Mouse (Mus musculus): ENCODE measurements around the gene Thrb.
A peak's percentile ranks its signal among the peaks of the same experiment; 100 is the strongest.

Thrb gene

GRCm38 (mm10) chr14:17713297-17713904 is 53.3 kb downstream of the Thrb start:
- DNase-seq (ENCODE audit: low read depth, low spot score): no peak

GRCm38 (mm10) chr14:17719494-17719893 is 59.4 kb downstream of the Thrb start:
- DNase-seq (ENCODE audit: low read depth, low spot score): no peak

- no peak for DNase-seq (ENCODE audit: low read depth, low spot score)
These were observed 62.9 kb downstream of the Thrb start for GRCm38 (mm10) chr14:17722824-17723445.

GRCm38 (mm10) chr14:17724577-17724976 is 64.5 kb downstream of the Thrb start:
- no peak for DNase-seq (ENCODE audit: low read depth, low spot score)

- no peak for DNase-seq (ENCODE audit: low read depth, low spot score)
These were observed 66.8 kb downstream of the Thrb start for GRCm38 (mm10) chr14:17726906-17727305.

- no peak for DNase-seq (ENCODE audit: low read depth, low spot score)
These were observed 67.8 kb downstream of the Thrb start for GRCm38 (mm10) chr14:17727878-17728277.

- DNase-seq (ENCODE audit: low read depth, low spot score): no peak
These were observed 68.8 kb downstream of the Thrb start for GRCm38 (mm10) chr14:17728889-17729288.

- no peak for DNase-seq (ENCODE audit: low read depth, low spot score)
These were observed 71.0 kb downstream of the Thrb start for GRCm38 (mm10) chr14:17731020-17731419.

- DNase-seq (ENCODE audit: low read depth, low spot score): no peak
These were observed 73.2 kb downstream of the Thrb start for GRCm38 (mm10) chr14:17733077-17733778.

GRCm38 (mm10) chr14:17733779-17734137 is 73.7 kb downstream of the Thrb start:
- no peak for DNase-seq (ENCODE audit: low read depth, low spot score)

GRCm38 (mm10) chr14:17735440-17735839 is 75.4 kb downstream of the Thrb start:
- no peak for DNase-seq (ENCODE audit: low read depth, low spot score)

- no peak for DNase-seq (ENCODE audit: low read depth, low spot score)
These were observed 80.8 kb downstream of the Thrb start for GRCm38 (mm10) chr14:17740903-17741302.

- no peak for DNase-seq (ENCODE audit: low read depth, low spot score)
These were observed 82.2 kb downstream of the Thrb start for GRCm38 (mm10) chr14:17742264-17742663.

GRCm38 (mm10) chr14:17742902-17743712 is 83.0 kb downstream of the Thrb start:
- no peak for DNase-seq (ENCODE audit: low read depth, low spot score)

GRCm38 (mm10) chr14:17743713-17744158 is 83.7 kb downstream of the Thrb start:
- DNase-seq (ENCODE audit: low read depth, low spot score): no peak

- peak; percentile 48 for DNase-seq (ENCODE audit: low read depth, low spot score)
These were observed 87.9 kb downstream of the Thrb start for GRCm38 (mm10) chr14:17747922-17748321.

GRCm38 (mm10) chr14:17748945-17749344 is 88.9 kb downstream of the Thrb start:
- DNase-seq (ENCODE audit: low read depth, low spot score): peak; percentile 4

GRCm38 (mm10) chr14:17751911-17752310 is 91.8 kb downstream of the Thrb start:
- no peak for DNase-seq (ENCODE audit: low read depth, low spot score)

- no peak for DNase-seq (ENCODE audit: low read depth, low spot score)
These were observed 93.4 kb downstream of the Thrb start for GRCm38 (mm10) chr14:17753429-17753828.

- DNase-seq (ENCODE audit: low read depth, low spot score): no peak
These were observed 96.7 kb downstream of the Thrb start for GRCm38 (mm10) chr14:17756732-17757131.

GRCm38 (mm10) chr14:17767987-17768386 is 107.9 kb downstream of the Thrb start:
- DNase-seq (ENCODE audit: low read depth, low spot score): no peak

- DNase-seq (ENCODE audit: low read depth, low spot score): no peak
These were observed 114.3 kb downstream of the Thrb start for GRCm38 (mm10) chr14:17774404-17774803.

Data from ES-CJ7 (cell line).